Mouse (Mus musculus) C2C12 (cell line): ENCODE data around the gene Rnf26.

Source experiments
- CTCF ChIP-seq: IDR thresholded peaks from one replicate; pipeline ENCODE4 v1.5.1; 2011; ENCODE audit not compliant: control insufficient read depth, insufficient read depth, insufficient read length
- FOSL1 ChIP-seq: IDR thresholded peaks from one replicate; pipeline ENCODE4 v1.8.0; 2011; ENCODE audit warnings: mild to moderate bottlenecking, low read length; ENCODE audit not compliant: poor library complexity, insufficient read depth, severe bottlenecking
- MYOD1 ChIP-seq: IDR thresholded peaks from one replicate; pipeline ENCODE4 v1.6.1; 2011; ENCODE audit warnings: low read depth; ENCODE audit not compliant: control insufficient read depth, insufficient read length
- MYOG ChIP-seq: IDR thresholded peaks from one replicate; pipeline ENCODE4 v1.6.1; 2011; ENCODE audit not compliant: control insufficient read depth, insufficient read length; ENCODE audit errors: extremely low read depth
- USF1 ChIP-seq: IDR thresholded peaks from one replicate; pipeline ENCODE4 v1.6.1; 2011; ENCODE audit warnings: low read depth, mild to moderate bottlenecking, control low read depth, moderate library complexity

DNA sequence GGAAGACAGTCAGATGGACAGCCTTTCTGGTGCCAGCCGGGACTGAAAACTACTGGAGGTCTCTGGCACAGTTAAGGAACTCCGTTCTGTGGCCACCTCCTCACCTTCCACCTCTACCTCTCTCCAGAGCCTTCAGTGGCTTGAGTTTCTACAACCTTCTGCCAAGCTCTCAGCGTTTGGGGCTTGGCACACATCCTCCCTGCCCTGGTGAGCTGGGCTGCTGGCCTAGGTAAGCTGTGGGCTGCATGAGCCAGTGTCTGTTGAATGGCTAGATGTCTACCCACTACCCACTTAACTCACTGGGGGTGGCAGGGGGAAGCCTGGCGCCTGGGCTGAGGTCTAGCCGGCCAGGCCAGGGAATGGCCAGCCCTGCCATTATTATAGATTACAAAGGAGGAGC lies 40.2 kb downstream of the Rnf26 start:
- no peak for TF ChIP-seq CTCF
- TF ChIP-seq FOSL1 = no peak
- no peak for TF ChIP-seq MYOD1
- no peak for TF ChIP-seq USF1
- TF ChIP-seq MYOG = no peak
